Mouse (Mus musculus) liver, embryonic 11.5 days (tissue): ENCODE data around the gene Snx7. TPM values are rescaled to one million over a fixed set of nuclear protein-coding genes. Genes with fewer than 3 reads are reported as not detected.

Experiments
- microRNA-seq: library from miRNA; unstranded; fragments of <30 nt; microRNA quantifications from one replicate; pipeline ENCODE4, GENCODE M21; 2017; ENCODE audit warnings: borderline number of aligned reads
- polyA plus RNA-seq: library from polyadenylated mRNA; unstranded; fragments of >200 nt; fragmentation: Nextera tagmentation; extraction: Ambion mirVana; gene quantifications from 2 replicates; pipeline ENCODE4 v1.2.1, GENCODE M21; 2014

Snx7 gene
- polyA plus RNA-seq, 1 experiment from 2014 or later: 21.6 TPM

Small RNA genes within 50 kb of the gene (microRNA-seq; reads per million reads assigned to microRNA genes)
- gene Gm24811: not detected
